Mouse (Mus musculus): Measurements from ENCODE around the gene Golt1a. TPM values are rescaled to one million over a fixed set of nuclear protein-coding genes. Genes with fewer than 3 reads are reported as not detected.

The Golt1a gene
- total and polyA plus RNA-seq, 3 experiments: not detected

DNA sequence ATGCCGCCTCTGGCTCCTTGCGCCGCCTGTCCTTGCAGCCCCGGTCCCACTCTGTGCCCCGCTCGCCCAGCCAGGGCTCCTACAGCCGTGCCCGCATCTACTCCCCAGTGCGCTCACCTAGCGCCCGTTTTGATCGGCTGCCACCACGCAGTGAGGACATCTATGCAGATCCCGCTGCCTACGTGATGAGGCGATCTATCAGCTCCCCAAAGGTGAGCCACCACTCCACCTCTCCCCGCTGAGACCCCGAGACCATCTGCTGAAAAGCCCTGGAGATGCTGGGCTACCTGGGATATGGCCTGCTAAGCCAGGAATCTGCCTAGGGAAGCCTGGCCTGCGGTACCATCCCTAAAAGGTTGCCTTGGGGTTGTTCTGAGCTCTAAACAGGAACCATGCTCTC is 35.4 kb upstream of the Golt1a start:
- dilution Hi-C loops (cut with MboI; ENCODE audit: extremely low pct_ligation_motif_present, extremely low pct_unique_long_range_greater_than_20kb, low sequenced_read_pairs) (no loop called here), in situ Hi-C loops (cut with MboI; ENCODE audit: low pct_ligation_motif_present, low pct_unique_long_range_greater_than_20kb, low sequenced_read_pairs) (no loop called here)

DNA sequence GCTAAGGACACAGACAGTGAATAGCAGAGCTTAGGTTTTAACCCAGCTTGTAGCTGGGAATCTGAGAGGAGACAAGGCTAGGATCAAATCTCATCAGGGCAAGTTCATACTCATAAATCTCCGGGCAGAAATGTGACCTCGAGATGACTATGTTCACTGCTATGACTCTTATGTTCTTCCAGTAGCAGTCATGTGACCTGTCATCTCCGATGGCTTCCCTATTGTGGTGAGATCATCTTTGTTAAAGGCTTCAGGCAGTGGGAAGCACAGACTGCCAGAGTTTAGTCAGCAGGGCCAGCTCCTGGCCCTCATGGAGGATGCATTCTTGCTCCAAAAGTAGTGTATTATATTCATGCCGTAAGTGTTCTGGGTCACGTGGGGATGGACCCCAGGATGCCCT is 32.6 kb upstream of the Golt1a start:
- Histone ChIP-seq H3K36me3 (replicated peaks in 1 of 2; ENCODE audit: control insufficient read depth in 1 of 2, insufficient read depth in 1 of 2, low read length in 1 of 2) (no peaks in the 10 kb centered on the region), H3K4me3 (replicated peaks in 1 of 3; ENCODE audit: low read depth in 2 of 3, low read length in 2 of 3, poor library complexity in 1 of 3) (no peak overlapping the region), H3K27ac (ENCODE audit: insufficient read depth, low read depth) (no peak overlapping the region), H3K4me2 (ENCODE audit: insufficient read depth, low read depth, poor library complexity, severe bottlenecking) (no peak overlapping the region), H3K4me1 (ENCODE audit: control insufficient read depth in 1 of 2, insufficient read depth in 2 of 2) (no peaks in the 10 kb centered on the region), H3K9ac (ENCODE audit: insufficient read depth, low read depth) (no peak overlapping the region), H3K79me2 (replicated peaks; ENCODE audit: control insufficient read depth, extremely low read depth, insufficient read depth, poor library complexity, severe bottlenecking) (no peaks in the 10 kb centered on the region), H3K27me3 (replicated peaks) (peaks cover 96% of the 10 kb centered on the region), H3K9me3 (replicated peaks; ENCODE audit: low read length) (no peaks in the 10 kb centered on the region)
- dilution Hi-C loops (cut with MboI; ENCODE audit: extremely low pct_ligation_motif_present, extremely low pct_unique_long_range_greater_than_20kb, low sequenced_read_pairs) (no loop called here), in situ Hi-C loops (cut with MboI; ENCODE audit: low pct_ligation_motif_present, low pct_unique_long_range_greater_than_20kb, low sequenced_read_pairs) (no loop called here)
- TF ChIP-seq MAFK (IDR thresholded peaks at IDR 0.05; ENCODE audit: insufficient replicate concordance, low read length): no peak
- no peak for TF ChIP-seq MAZ (IDR thresholded peaks at IDR 0.05; ENCODE audit: low read depth, low read length)
- no peak for TF ChIP-seq POLR2AphosphoS2 (IDR thresholded peaks at IDR 0.05; ENCODE audit: low read depth, low read length)
- no peak for TF ChIP-seq PAX5 (IDR thresholded peaks at IDR 0.05; ENCODE audit: low read length)
- no peak for TF ChIP-seq BHLHE40 (IDR thresholded peaks at IDR 0.05; ENCODE audit: low read depth, low read length)
- TF ChIP-seq RCOR1 (conservative IDR thresholded peaks at IDR 0.05; ENCODE audit: low read depth, low read length): no peak
- no peak for TF ChIP-seq SIN3A (IDR thresholded peaks at IDR 0.05; ENCODE audit: low read length)
- no peak for DNase-seq (ENCODE audit: extremely low read depth)

More for the DNA sequence above, 35.4 kb upstream of the Golt1a start:
- TF ChIP-seq USF1 (IDR thresholded peaks at IDR 0.05; ENCODE audit: low read depth, low read length): no peak
- no peak for TF ChIP-seq TCF12 (IDR thresholded peaks at IDR 0.05; ENCODE audit: low read depth, low read length)
- TF ChIP-seq UBTF (IDR thresholded peaks at IDR 0.05; ENCODE audit: low read depth, low read length): no peak
- TF ChIP-seq HCFC1 (IDR thresholded peaks at IDR 0.05; ENCODE audit: low read depth, low read length): no peak
- TF ChIP-seq PAX5 (IDR thresholded peaks at IDR 0.05; ENCODE audit: low read length): no peak
- TF ChIP-seq TBP (conservative IDR thresholded peaks at IDR 0.05; ENCODE audit: low read depth, low read length): no peak
- no peak for TF ChIP-seq CTCF (conservative IDR thresholded peaks at IDR 0.05 in 1 of 2, IDR thresholded peaks at IDR 0.05 in 1 of 2; ENCODE audit: low read depth in 2 of 2, low read length in 2 of 2)
- no peak for DNase-seq (ENCODE audit: extremely low read depth)
- Histone ChIP-seq H3K79me2 (replicated peaks; ENCODE audit: control insufficient read depth, extremely low read depth, insufficient read depth, poor library complexity, severe bottlenecking) (no peaks in the 10 kb centered on the region), H3K27ac (ENCODE audit: insufficient read depth, low read depth) (no peak overlapping the region), H3K4me2 (ENCODE audit: insufficient read depth, low read depth, poor library complexity, severe bottlenecking) (no peak overlapping the region), H3K9ac (ENCODE audit: insufficient read depth, low read depth) (no peak overlapping the region), H3K27me3 (replicated peaks) (peaks cover 96% of the 10 kb centered on the region), H3K9me3 (replicated peaks; ENCODE audit: low read length) (no peaks in the 10 kb centered on the region), H3K4me1 (ENCODE audit: control insufficient read depth in 1 of 2, insufficient read depth in 2 of 2) (peaks cover 4 to 9% of the 10 kb centered on the region in 2 experiments; a peak in 2 of 4 replicates), H3K36me3 (replicated peaks in 1 of 2; ENCODE audit: control insufficient read depth in 1 of 2, insufficient read depth in 1 of 2, low read length in 1 of 2) (no peaks in the 10 kb centered on the region), H3K4me3 (replicated peaks in 1 of 3; ENCODE audit: low read depth in 2 of 3, low read length in 2 of 3, poor library complexity in 1 of 3) (no peak overlapping the region)

DNA sequence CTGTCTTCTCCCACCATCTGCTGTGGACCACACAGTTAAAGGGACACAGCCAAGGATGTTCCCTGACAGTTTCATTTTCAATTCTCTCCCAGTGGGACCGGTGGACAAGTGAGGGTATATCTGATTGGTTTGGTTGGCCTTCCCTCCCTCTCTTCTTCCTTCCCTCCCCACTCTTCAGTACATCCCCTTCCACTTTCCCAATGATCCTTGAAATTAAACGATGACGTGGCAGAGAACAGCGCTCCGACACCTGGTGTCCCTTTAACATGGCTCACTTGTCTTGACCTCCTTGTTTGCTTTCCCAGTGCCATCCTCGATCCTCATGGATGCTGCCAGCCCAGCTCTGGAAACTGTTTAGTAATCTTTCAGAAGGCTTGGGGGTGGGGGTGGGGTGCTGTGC is 31.1 kb upstream of the Golt1a start:
- no peak overlapping the region for H3K4me3 ChIP-seq (replicated peaks in 1 of 3; ENCODE audit: low read depth in 2 of 3, low read length in 2 of 3, poor library complexity in 1 of 3)
- in situ Hi-C loops (cut with MboI; ENCODE audit: low pct_ligation_motif_present, low pct_unique_long_range_greater_than_20kb, low sequenced_read_pairs): no loop called here
- dilution Hi-C loops (cut with MboI; ENCODE audit: extremely low pct_ligation_motif_present, extremely low pct_unique_long_range_greater_than_20kb, low sequenced_read_pairs): no loop called here

More for the DNA sequence above, 31.1 kb upstream of the Golt1a start:
- no peaks in the 10 kb centered on the region for H3K36me3 ChIP-seq (replicated peaks in 1 of 2; ENCODE audit: control insufficient read depth in 1 of 2, insufficient read depth in 1 of 2, low read length in 1 of 2)
- H3K27me3 ChIP-seq (replicated peaks): peaks cover 96% of the 10 kb centered on the region
- H3K27ac ChIP-seq (ENCODE audit: insufficient read depth, low read depth): no peak overlapping the region
- no peaks in the 10 kb centered on the region for H3K9me3 ChIP-seq (replicated peaks; ENCODE audit: low read length)
- TF ChIP-seq ZC3H11A (IDR thresholded peaks at IDR 0.05; ENCODE audit: low read depth, low read length) (no peak), TBP (conservative IDR thresholded peaks at IDR 0.05; ENCODE audit: low read depth, low read length) (no peak), ZKSCAN1 (IDR thresholded peaks at IDR 0.05; ENCODE audit: borderline replicate concordance, low read depth, low read length) (no peak), RCOR1 (conservative IDR thresholded peaks at IDR 0.05; ENCODE audit: low read depth, low read length) (no peak), KAT2A (IDR thresholded peaks at IDR 0.05; ENCODE audit: insufficient replicate concordance, low read length) (no peak), NRF1 (IDR thresholded peaks at IDR 0.05; ENCODE audit: low read depth, low read length) (no peak), CHD2 (IDR thresholded peaks at IDR 0.05; ENCODE audit: low read length) (no peak), SMC3 (IDR thresholded peaks at IDR 0.05; ENCODE audit: low read depth, low read length) (no peak), JUND (conservative IDR thresholded peaks at IDR 0.05; ENCODE audit: low read depth, low read length) (no peak), RAD21 (IDR thresholded peaks at IDR 0.05; ENCODE audit: low read depth, low read length) (no peak), BHLHE40 (IDR thresholded peaks at IDR 0.05; ENCODE audit: low read depth, low read length) (no peak), ZMIZ1 (IDR thresholded peaks at IDR 0.05; ENCODE audit: low read depth, low read length) (no peak), POLR2AphosphoS2 (IDR thresholded peaks at IDR 0.05; ENCODE audit: low read depth, low read length) (no peak), HCFC1 (IDR thresholded peaks at IDR 0.05; ENCODE audit: low read depth, low read length) (no peak), GABPA (IDR thresholded peaks at IDR 0.05; ENCODE audit: insufficient replicate concordance, low read depth, low read length) (no peak), POLR2A (IDR thresholded peaks at IDR 0.05; ENCODE audit: low read depth, low read length) (no peak), UBTF (IDR thresholded peaks at IDR 0.05; ENCODE audit: low read depth, low read length) (no peak), MXI1 (IDR thresholded peaks at IDR 0.05; ENCODE audit: low read depth, low read length) (no peak), USF1 (IDR thresholded peaks at IDR 0.05; ENCODE audit: low read depth, low read length) (no peak)
- no peaks in the 10 kb centered on the region for H3K4me1 ChIP-seq (ENCODE audit: control insufficient read depth in 1 of 2, insufficient read depth in 2 of 2)
- H3K4me2 ChIP-seq (ENCODE audit: insufficient read depth, low read depth, poor library complexity, severe bottlenecking): peak overlapping the region; percentile 4; the same call in 1 of the 2 replicates
- no peak for DNase-seq (ENCODE audit: extremely low read depth)
- no peak overlapping the region for H3K9ac ChIP-seq (ENCODE audit: insufficient read depth, low read depth)
- no peaks in the 10 kb centered on the region for H3K79me2 ChIP-seq (replicated peaks; ENCODE audit: control insufficient read depth, extremely low read depth, insufficient read depth, poor library complexity, severe bottlenecking)
